Mouse (Mus musculus) mouse embryonic stem cell (cell line): ENCODE results near the gene Odc1.

Experiments
- in situ Hi-C, 2 experiments: fragments of 300-500 bp; cut with MboI; formaldehyde crosslinking; loops; 1 replicate in 1 of 2; 3 replicates in 1 of 2; pipeline ENCODE4 v1.14.3; 2019 to 2020; ENCODE audit warnings: low sequenced_read_pairs in 2 of 2, low pct_unique_long_range_greater_than_20kb in 1 of 2, mixed read lengths in 1 of 2; ENCODE audit not compliant: unreplicated experiment in 1 of 2

Gene Odc1

DNA sequence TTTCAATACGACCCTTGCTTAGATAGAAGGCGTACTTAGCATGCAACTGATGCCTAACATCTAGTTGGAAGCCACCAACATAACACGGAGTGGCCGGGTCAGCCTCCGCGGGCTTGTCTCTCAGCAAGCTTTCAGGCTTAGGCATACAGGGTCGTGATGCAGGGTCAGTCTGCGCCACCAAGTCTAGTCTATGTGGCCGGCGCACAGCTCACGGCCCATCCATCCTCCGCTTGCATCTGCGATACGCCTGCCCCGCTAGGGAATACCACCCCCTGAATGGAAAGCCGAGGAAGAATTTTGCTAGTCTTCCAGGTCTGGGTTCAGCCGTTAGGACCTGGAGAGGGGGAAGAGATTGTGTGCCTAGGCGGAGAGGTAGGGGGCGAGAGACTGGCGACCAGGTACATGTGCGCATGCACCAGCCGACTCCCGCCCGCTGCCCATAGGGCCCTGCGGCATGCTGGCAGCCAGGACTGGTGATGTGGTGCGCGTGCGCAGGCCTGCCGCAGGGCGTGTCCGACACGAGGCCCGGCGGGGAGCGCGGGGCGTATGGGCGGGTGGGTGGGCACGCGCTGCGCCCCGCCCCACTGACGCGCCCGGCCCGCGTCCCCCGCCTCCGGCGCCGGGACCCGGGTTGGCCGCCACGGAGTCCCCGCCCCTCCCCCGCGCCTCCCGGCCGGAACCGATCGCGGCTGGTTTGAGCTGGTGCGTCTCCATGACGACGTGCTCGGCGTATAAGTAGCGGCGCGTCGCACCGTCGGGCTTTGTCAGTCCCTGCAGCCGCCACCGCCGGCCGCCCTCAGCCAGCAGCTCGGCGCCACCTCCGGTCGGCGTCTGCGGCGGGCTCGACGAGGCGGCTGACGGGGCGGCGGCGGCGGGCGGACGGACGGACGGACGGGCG, at the start of gene Odc1:
Gene Odc1 (plus strand): TSS at position 586 of the 898 bp plus-strand sequence.
- in situ Hi-C loops: no loop called here

GRCm38 (mm10) chr12:17494809-17495208, 49.8 kb upstream of the Odc1 start:
- in situ Hi-C loops: no loop called here

DNA sequence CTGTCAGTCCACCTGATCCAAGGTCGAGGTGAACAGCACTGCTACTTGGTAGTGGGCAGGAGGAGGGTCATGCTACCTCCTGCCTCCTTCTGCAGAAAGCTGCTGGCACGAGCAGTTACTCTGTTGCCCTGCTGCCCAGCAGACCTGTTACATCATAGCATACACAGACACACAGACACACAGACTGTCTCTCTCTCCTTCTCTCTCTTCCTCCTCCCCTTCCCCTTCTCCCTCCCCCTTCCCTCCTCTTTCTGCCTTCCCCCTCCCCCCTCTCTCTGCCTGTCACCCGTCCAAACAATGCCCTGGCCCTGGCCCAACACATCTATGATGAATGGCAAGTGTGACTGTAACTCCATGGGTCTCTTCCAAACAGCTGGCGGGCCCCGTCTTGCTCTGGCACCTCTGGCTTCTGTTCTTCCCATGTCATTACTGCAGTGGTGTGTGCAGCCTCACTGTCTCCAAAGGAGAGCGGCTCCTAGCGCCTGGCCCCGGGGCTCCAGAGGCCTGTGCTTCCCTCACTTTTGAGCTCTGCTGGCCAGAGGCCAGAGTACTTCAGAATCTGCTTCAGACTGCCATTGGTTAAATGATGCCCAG, 48.6 kb upstream of the Odc1 start:
- in situ Hi-C loops: no loop called here

- in situ Hi-C loops: no loop called here
Measured at GRCm38 (mm10) chr12:17505620-17506074, 38.9 kb upstream of the Odc1 start.

DNA sequence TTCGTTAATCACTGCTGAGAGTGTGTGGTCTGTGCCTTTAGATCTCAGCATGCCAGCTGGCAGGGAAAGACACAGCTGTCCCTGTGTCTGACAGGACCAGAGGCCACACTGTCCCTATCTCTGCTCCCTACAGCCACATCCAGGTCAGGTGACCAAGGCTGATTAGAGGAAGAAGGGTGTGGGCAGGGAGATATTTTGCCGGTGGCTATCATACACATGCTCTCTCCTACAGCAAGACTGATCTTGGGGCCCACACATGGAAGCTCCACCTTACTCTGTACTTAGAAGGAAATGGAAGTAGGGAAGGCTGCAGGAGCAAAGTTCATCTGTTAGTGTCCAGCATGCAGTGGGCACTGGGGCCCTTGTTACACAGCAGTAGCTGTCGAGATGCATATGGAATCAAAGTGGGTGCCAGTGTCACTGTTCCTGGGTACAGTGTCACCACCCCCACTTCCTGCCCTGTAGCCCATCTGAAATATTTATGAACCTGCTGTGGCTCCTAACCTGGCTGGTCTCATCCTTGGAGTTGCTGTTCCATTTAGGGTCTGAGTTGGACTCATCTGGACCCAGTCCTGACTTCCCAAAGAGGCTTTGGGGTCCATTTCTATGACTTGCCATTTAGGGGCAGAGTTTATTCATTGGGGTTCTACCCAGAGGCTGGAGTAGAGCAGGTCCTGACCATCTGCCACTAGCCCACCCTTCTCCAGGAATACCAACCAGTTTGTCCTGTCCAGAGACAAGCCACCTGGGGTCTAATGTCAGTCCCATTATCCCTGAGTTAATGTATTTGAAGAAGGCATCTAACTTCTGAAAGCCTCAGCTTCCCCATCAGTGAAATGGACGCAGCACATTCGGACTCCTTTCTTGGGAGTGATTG, 38.2 kb upstream of the Odc1 start:
- in situ Hi-C loops: no loop called here

DNA sequence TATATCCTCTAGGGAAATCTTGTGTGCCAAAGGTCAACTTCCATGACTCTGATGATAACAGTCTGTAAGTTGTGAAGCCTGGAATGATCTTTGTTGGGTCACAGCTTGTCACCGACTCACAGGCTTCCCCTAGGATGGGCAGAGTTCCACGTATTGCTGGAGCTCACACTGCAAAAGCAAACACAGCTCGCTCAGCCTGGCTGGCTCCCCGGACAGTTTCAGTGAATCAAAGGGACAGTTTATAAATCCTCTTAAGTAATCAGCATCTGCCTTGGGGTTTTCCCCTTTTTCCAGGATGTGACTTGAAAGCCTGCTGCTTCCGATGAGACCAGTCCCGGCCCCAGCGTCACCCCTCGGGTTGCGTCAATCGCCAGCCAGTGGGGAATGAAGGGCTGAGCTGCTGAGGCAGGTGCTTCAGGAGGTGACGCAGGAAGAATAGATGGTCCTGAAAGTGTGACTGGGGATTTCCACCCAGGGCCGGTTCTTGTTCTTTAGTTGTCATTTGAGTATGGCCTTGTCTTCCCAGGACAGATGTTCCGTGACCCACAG, 37.5 kb upstream of the Odc1 start:
- in situ Hi-C loops: no loop called here

DNA sequence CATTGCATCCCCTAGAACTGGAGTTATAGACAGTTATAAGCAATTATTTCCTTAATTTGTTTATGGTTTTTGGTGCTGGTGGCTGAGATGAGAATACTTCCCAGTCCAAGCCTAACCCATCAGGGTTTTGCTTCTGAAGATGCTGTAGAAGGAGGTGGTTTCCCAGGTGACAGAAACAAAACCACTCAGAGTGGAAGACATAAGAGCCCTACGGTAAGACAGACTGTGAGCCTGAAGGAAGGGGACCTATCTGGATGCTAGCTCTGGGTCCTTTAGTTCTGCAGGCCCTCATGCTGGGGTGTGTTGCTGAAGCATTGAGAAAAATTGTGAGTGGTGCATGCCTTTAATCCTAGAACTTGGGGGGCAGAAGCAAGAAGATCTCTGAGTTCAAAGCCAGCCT, 35.3 kb upstream of the Odc1 start:
- in situ Hi-C loops: no loop called here

DNA sequence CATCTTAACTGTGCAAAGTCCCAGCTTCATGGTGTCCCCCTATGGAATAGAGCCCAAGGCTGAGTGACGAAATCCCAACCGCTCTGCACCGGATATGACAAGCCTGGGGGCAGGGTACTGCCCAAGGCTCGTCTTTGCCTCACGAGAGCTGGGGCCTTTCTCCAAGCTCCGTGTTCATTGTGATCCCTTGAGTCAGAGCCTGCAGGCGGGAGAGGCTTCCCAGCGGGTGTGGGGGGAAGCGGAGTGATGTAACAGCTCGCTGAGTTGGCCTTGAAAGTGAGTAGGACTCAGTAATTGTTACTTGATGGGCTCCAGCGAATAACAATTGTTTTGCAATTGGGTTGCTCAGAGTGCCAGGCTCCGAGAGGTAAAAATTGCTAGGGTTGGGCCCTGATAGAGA, 34.4 kb upstream of the Odc1 start:
- in situ Hi-C loops: no loop called here

DNA sequence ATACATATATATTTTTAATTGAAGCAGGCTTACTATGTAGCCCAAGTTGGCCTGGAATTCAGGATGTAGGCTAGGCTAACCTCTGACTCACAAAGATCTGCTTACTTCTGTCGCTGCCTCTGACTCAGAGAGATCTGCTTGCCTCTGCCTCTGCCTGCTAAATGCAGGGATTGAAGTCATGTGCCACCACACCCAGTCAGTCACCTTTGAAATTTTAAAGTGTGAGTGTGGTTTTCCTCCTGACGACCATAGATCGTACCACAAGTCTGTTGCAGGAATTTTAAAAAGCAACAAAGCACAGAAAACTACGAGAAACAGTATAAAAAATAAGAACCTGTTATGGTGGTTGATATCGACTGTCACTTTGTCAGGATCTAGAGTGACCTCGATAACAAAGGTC, 33.6 kb upstream of the Odc1 start:
- in situ Hi-C loops: no loop called here

GRCm38 (mm10) chr12:17529180-17529579, 15.4 kb upstream of the Odc1 start:
- in situ Hi-C loops: no loop called here

- in situ Hi-C loops: no loop called here
Measured at GRCm38 (mm10) chr12:17529726-17530125, 14.9 kb upstream of the Odc1 start.

GRCm38 (mm10) chr12:17530825-17531224, 13.8 kb upstream of the Odc1 start:
- in situ Hi-C loops: no loop called here

- in situ Hi-C loops: no loop called here
Measured at GRCm38 (mm10) chr12:17536222-17536621, 8.4 kb upstream of the Odc1 start.

- in situ Hi-C loops: no loop called here
Measured at GRCm38 (mm10) chr12:17537147-17537546, 7.4 kb upstream of the Odc1 start.

DNA sequence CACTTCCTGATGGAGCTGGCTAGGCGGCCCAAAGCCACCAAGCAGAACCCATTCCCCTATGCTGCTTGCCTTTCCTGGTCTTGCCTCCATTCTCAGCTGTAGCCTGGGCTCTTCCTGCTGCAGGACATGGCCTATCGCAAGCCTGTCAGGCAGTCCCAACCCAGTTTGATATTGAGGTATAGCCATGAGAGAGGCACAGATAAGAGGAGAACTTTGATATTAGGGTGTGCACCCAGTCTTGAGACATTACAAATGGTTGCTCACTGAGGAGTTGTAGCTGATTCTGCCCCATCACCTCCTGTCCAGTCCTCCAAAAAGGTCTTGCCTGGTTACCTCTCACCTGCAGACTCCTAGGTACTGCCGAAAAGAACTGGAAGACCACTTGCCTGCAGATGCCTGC, 6.5 kb upstream of the Odc1 start:
- in situ Hi-C loops: no loop called here

DNA sequence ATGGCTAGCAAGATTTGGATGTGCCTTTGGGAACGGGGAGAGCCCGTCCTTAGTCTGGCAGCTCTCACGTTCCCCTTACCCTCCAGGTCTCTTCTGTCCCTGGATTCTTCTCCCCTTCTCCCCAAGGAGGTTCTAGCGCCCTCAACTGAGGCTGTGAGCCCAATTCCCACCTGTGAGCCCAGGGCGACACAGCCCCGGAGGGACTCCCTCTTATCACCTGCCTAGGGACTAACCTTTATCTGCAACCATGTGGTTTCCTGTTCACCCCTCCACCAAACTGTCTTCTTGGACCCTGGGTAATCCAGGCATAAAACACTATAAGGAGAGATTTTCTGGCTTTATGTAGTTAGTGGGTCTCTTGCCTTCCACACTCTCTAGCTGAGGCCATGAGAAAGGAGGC, 5.6 kb upstream of the Odc1 start:
- in situ Hi-C loops: no loop called here

- in situ Hi-C loops: no loop called here
Measured at GRCm38 (mm10) chr12:17540040-17540552, 4.5 kb upstream of the Odc1 start.

DNA sequence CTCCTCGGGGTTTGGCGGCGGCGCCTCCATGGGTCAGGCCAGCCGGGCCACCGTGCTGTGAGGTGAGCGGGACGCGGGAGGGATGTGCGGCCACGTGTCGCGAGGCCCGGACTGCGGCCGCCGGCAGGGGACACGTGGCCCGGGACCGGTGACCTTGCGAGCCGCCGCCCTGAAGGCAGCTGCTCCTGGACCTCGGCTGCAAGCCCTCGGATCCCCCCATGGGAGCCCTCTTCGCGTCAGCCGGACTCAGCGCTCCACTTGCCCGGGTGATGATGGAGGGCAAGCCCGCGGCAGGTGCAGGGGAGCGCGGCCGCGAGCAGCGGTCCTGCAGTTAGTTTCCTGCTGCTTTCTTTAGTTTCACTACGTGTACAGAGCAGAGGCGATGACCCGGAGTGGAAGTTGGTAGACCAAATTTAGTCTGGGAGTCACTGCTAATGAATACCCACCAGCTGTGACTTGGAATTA, 545 bp downstream of the Odc1 start:
- in situ Hi-C loops: no loop called here
